Mouse (Mus musculus) intestine, embryonic 14.5 days (tissue): ENCODE data around the gene Clmn. TPM values are rescaled to one million over a fixed set of nuclear protein-coding genes. Genes with fewer than 3 reads are reported as not detected.

Experiments
- ATAC-seq: fragments of 200-750 bp; cut with Nextera tagmentation; replicated peaks from 2 replicates; pipeline ENCODE4 v1.8.0; 2017; ENCODE audit warnings: low read depth, moderate number of reproducible peaks, moderate TSS enrichment, moderate library complexity; ENCODE audit not compliant: low FRiP score, low TSS enrichment
- DNase-seq: peaks from one replicate; pipeline ENCODE4 v3.0.0-alpha.2; 2018; ENCODE audit warnings: low spot score
- H3K27ac ChIP-seq: fragments of 300-500 bp; sonication (generic); 2 replicates; pipeline ENCODE4 v1.5.1; 2014; ENCODE audit warnings: low read depth, mild to moderate bottlenecking, control low read depth
- H3K27me3 ChIP-seq: fragments of 300-500 bp; sonication (generic); replicated peaks from 2 replicates; pipeline ENCODE4 v1.6.1; 2014; ENCODE audit warnings: low read length, control low read depth; ENCODE audit not compliant: control insufficient read depth, insufficient read depth
- H3K36me3 ChIP-seq: fragments of 300-500 bp; sonication (generic); 2 replicates; pipeline ENCODE4 v1.6.1; 2014; ENCODE audit warnings: low read length, control low read depth; ENCODE audit not compliant: control insufficient read depth, insufficient read depth
- H3K4me1 ChIP-seq: fragments of 300-500 bp; sonication (generic); replicated peaks from 2 replicates; pipeline ENCODE4 v1.6.1; 2014; ENCODE audit warnings: low read length, control low read depth, mixed read lengths; ENCODE audit not compliant: control insufficient read depth, insufficient read depth
- H3K4me2 ChIP-seq: fragments of 300-500 bp; sonication (generic); 2 replicates; pipeline ENCODE4 v1.6.1; 2014; ENCODE audit warnings: low read length
- H3K4me3 ChIP-seq: fragments of 300-500 bp; sonication (generic); 2 replicates; pipeline ENCODE4 v1.5.1; 2014; ENCODE audit warnings: low read depth, low read length, control low read depth, mixed read lengths
- H3K9ac ChIP-seq: fragments of 300-500 bp; sonication (generic); 2 replicates; pipeline ENCODE4 v1.6.1; 2014; ENCODE audit warnings: mild to moderate bottlenecking, low read length
- H3K9me3 ChIP-seq: fragments of 300-500 bp; sonication (generic); 2 replicates; pipeline ENCODE4 v1.6.1; 2016; ENCODE audit warnings: low read length, control low read depth; ENCODE audit not compliant: control insufficient read depth
- WGBS: fragments of 180-500 bp; shearing (Covaris S2); extraction: QIAGEN DNeasy Blood & Tissue Kit; methylation state at CpG from one replicate; pipeline ENCODE4 v1.1.7; 2014; 5-methylcytosine and 5-hydroxymethylcytosine counted together
- polyA plus RNA-seq: library from polyadenylated mRNA; unstranded; fragments of >200 nt; fragmentation: Nextera tagmentation; extraction: Ambion mirVana; gene quantifications from 2 replicates; pipeline ENCODE4 v1.2.1, GENCODE M21; 2014

The Clmn gene
- polyA plus RNA-seq, 1 experiment from 2014 or later, result 3.4 TPM

DNA sequence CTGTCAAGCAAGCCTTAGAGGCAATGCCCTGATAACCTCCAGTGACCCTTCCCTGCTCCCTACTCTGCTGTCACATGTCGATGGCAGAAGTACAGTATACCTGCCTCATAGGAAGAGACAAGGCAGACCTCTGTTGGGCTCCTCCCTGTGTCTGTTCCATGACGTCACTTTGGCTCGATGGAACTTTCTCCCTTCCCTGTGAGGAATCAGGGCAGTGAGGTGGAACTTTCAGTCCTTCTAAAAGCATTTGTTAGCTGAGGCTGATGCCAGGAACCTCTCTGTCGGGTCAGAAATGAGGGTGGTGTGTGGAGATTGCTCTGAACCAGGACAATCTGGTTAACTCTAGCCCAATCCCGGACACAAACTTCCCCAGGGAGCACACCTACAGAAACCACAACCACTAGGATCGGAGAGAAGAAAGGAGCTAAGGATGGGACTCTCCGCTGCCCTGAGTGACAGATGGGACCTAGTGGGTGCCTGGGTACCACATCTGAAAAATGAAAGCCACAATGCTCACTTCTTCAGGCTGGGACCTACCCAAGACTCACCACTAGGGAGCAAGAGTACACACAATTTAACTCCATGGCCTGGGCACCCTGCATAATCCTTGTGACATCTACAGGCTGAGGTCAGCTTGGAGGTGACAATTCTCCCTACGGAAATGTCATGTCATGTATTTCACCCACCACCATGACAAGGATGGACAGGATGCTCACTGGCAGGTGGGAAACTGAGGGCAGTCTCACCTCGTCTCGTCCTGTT lies 41.9 kb downstream of the Clmn start:
- DNase-seq, result no peak
- H3K4me2 ChIP-seq, result no peak overlapping the region
- ATAC-seq, result no peak
- no peaks in the 10 kb centered on the region for H3K36me3 ChIP-seq
- no peak overlapping the region for H3K4me3 ChIP-seq
- H3K4me1 ChIP-seq, result peaks cover 19% of the 10 kb centered on the region
- H3K9ac ChIP-seq, result no peak overlapping the region
- no peaks in the 10 kb centered on the region for H3K9me3 ChIP-seq
- no peak overlapping the region for H3K27ac ChIP-seq
- H3K27me3 ChIP-seq, result no peaks in the 10 kb centered on the region
- WGBS, result 85% methylated on average over 10 of the region's 10 CpGs

DNA sequence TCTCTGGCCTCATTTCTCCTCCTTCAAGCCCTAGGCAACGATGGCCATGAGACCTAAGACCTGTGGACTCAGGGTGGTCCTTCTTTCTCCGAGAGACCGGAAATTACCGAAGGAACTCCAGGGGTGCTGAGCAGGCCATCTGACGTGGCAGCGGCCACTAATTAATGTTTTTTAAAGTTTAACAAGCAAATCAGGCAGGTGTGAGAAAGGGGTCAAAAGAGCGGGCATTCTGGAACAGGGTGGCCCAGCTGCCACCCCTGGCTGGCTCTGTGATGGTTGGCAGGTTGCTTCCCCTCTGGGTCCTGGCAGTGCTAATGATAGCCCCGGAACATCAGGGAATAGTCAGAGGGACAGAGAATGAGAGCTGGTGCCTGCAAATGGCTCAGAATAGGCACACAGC lies 42.7 kb downstream of the Clmn start:
- WGBS, result 86% methylated on average over 8 of the region's 8 CpGs
- DNase-seq, result no peak
- no peak overlapping the region for H3K4me3 ChIP-seq
- no peak overlapping the region for H3K9ac ChIP-seq
- no peaks in the 10 kb centered on the region for H3K36me3 ChIP-seq
- H3K27ac ChIP-seq, result no peak overlapping the region
- H3K27me3 ChIP-seq, result no peaks in the 10 kb centered on the region
- no peaks in the 10 kb centered on the region for H3K9me3 ChIP-seq
- ATAC-seq, result no peak
- H3K4me1 ChIP-seq, result peaks cover 19% of the 10 kb centered on the region
- H3K4me2 ChIP-seq, result no peak overlapping the region

DNA sequence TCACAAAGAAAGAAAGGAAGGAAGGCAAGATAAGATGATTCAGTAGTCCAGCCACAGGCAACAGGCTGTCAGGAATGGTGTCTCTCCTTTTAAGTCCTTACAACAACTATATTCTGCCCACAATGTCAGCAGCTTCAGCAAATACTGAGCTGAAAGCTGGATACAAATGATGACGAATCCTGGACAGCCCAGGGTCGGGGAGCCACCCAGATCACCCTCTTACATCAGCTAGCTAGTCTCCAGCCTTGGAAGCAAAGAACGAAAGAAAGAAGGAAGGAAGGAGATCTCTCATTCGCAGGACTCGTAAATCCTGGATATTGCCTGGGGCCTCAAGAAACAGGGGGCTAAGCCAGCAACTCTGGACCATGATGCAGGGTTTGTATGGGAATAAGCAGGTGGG lies 44.8 kb downstream of the Clmn start:
- H3K4me1 ChIP-seq, result peaks cover 14% of the 10 kb centered on the region

DNA sequence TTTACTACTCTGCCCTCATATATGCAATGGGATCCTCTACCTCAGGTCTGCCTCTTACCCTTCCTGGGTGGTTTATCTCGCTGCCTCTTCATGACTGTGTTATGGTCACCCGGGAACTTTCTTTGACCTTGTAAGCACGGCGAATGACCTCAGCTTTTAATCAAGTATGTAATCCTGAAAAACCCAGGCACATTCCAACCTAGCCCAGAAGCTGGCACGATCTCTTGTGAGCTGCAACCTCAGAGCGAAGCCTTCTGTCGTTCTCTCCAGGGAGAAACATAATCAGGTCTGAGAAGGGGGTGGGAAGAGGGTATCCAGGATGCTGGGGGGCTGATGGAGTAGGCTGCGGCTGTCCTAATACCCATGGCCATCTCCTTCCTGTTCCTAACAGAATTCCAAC lies 45.8 kb downstream of the Clmn start:
- no peak overlapping the region for H3K4me2 ChIP-seq
- no peak overlapping the region for H3K27ac ChIP-seq
- H3K9ac ChIP-seq, result no peak overlapping the region
- H3K4me1 ChIP-seq, result peaks cover 6% of the 10 kb centered on the region
- WGBS, result 45% methylated on average over 8 of the region's 8 CpGs
- no peaks in the 10 kb centered on the region for H3K27me3 ChIP-seq
- H3K4me3 ChIP-seq, result no peak overlapping the region
- ATAC-seq, result no peak
- no peaks in the 10 kb centered on the region for H3K36me3 ChIP-seq
- no peaks in the 10 kb centered on the region for H3K9me3 ChIP-seq
- DNase-seq, result no peak

More for the DNA sequence above, 44.8 kb downstream of the Clmn start:
- no peak overlapping the region for H3K27ac ChIP-seq
- no peak overlapping the region for H3K4me2 ChIP-seq
- H3K4me3 ChIP-seq, result no peak overlapping the region
- no peaks in the 10 kb centered on the region for H3K36me3 ChIP-seq
- H3K9ac ChIP-seq, result no peak overlapping the region
- H3K27me3 ChIP-seq, result no peaks in the 10 kb centered on the region
- 74% methylated on average over 5 of the region's 5 CpGs for WGBS
- H3K9me3 ChIP-seq, result no peaks in the 10 kb centered on the region
- ATAC-seq (no peak), DNase-seq (no peak)

DNA sequence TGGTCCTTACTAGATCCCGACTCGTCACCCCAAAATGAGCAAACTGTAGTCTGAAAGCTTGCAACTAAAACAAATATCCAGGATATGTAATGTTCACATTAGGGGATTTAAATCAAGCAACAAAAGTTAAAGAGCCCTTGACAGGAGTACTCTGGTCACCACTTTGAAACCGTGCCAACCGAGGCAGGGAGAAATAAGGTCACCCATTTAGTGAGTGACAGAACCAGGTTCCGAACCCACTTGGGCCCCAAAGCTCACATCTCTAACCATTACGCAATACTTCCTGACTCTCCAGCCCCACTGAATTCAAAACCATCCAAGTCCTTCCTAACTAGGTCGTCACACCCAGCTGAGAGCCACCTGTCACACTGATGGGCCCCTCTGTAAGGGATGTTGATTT lies 46.8 kb downstream of the Clmn start:
- no peak overlapping the region for H3K9ac ChIP-seq
- no peaks in the 10 kb centered on the region for H3K36me3 ChIP-seq
- no peak for DNase-seq
- no peak overlapping the region for H3K4me2 ChIP-seq
- H3K27ac ChIP-seq, result no peak overlapping the region
- H3K9me3 ChIP-seq, result no peaks in the 10 kb centered on the region
- no peak overlapping the region for H3K4me3 ChIP-seq
- no peak for ATAC-seq
- H3K4me1 ChIP-seq, result peaks cover 3% of the 10 kb centered on the region; the same call in 1 of the 2 replicates
- WGBS, result 78% methylated on average over 7 of the region's 7 CpGs
- no peaks in the 10 kb centered on the region for H3K27me3 ChIP-seq

DNA sequence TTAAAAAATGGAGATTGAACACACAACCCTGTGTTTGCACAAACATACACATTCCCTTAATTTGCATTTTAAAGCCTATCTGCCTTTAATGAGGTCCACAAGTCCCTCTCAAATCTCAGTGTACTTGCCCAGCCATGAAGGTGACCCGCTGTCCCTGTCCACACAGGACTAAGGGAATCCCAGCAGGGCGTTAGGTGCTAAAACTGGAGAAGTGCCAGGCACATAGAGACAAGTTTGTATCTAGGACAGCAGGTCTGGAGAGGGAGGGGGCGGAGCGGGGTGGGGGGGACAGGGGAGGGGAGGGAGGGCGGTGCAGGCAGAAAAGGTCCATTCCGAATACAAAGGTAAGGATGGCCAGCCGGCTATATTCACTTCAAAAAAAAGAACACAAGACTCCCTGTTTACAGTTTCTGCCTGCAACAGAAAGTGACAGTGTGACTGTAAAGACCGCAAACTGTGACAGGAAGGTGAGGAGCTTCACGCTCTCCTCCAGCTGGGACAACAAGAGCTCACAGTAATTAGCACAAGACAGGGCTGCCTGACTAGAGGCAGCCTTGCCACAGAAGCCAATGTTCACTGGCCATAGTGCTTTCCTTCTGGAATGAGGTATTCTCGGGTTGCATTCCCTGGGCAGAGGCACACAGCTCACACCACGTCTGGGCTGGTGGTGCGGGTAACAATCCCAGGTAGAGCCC lies 47.6 kb downstream of the Clmn start:
- no peak overlapping the region for H3K4me2 ChIP-seq
- no peak overlapping the region for H3K27ac ChIP-seq
- H3K36me3 ChIP-seq, result no peaks in the 10 kb centered on the region
- H3K9ac ChIP-seq, result no peak overlapping the region
- no peaks in the 10 kb centered on the region for H3K27me3 ChIP-seq
- H3K9me3 ChIP-seq, result no peaks in the 10 kb centered on the region
- WGBS, result 35% methylated on average over 12 of the region's 12 CpGs
- H3K4me1 ChIP-seq, result peaks cover 3% of the 10 kb centered on the region; the same call in 1 of the 2 replicates
- no peak overlapping the region for H3K4me3 ChIP-seq
- ATAC-seq (no peak), DNase-seq (no peak)

DNA sequence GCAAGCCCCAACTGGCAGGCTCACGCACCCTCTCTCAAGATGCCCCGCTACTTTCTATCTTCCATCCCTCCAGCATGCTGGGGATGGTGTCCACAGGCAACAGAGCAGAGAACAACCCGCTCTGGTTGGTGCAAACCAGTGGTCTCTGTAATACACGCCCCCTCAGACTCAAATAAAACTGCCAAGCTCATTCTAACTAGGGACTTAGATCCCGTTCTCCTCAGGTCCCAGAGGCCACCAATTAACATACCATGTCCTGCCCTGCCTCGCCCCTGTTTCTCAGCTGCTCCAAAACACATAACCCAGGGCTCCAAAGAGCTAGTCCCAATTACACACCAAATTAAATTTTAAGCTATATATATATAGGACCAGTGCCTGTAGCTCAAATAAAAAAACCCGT lies 50.6 kb downstream of the Clmn start:
- DNase-seq (no peak), ATAC-seq (no peak)
- H3K4me2 ChIP-seq, result no peak overlapping the region
- WGBS, result 53% methylated on average over 7 of the region's 7 CpGs
- H3K4me1 ChIP-seq, result peaks cover 9% of the 10 kb centered on the region; the same call in 1 of the 2 replicates
- H3K36me3 ChIP-seq, result no peaks in the 10 kb centered on the region
- no peaks in the 10 kb centered on the region for H3K27me3 ChIP-seq
- no peak overlapping the region for H3K9ac ChIP-seq
- H3K4me3 ChIP-seq, result no peak overlapping the region
- no peak overlapping the region for H3K27ac ChIP-seq
- H3K9me3 ChIP-seq, result no peaks in the 10 kb centered on the region

DNA sequence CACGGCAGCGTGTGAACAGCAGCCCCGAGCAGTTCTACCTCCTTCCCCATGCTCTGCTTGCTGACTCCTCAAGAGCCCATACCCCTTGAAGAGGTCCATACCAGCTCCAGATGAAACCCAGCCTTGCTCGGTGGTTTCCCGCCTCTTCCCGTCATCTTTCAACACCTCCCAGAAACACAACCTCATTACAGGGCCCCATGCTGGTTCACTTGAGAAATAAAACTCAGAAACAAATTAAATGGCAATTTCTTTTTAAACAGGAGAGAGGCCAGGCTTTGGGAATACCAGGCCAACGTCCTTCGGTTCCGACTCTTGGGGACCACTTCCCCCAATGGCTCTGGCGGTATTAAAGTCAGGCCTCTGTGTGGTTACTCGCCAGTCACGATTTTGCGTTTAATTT lies 51.1 kb downstream of the Clmn start:
- peaks cover 15% of the 10 kb centered on the region; the same call in 1 of the 2 replicates for H3K4me1 ChIP-seq
- H3K4me2 ChIP-seq, result no peak overlapping the region
- ATAC-seq (no peak), DNase-seq (no peak)
- no peak overlapping the region for H3K27ac ChIP-seq
- H3K9ac ChIP-seq, result no peak overlapping the region
- no peaks in the 10 kb centered on the region for H3K27me3 ChIP-seq
- no peaks in the 10 kb centered on the region for H3K9me3 ChIP-seq
- H3K4me3 ChIP-seq, result no peak overlapping the region
- no peaks in the 10 kb centered on the region for H3K36me3 ChIP-seq
- 82% methylated on average over 13 of the region's 13 CpGs for WGBS
